Mouse (Mus musculus) myocyte (in vitro differentiated cells): ENCODE measurements at regions not wholly inside any gene's neighbourhood (a gene's known extent, or its start where the extent isn't known, plus 50 kb on each side); places are given as distances from the start of the nearest gene placed in this dataset.

Source experiments
- H3K27me3 ChIP-seq: one replicate; pipeline ENCODE4 v1.6.1; 2011; ENCODE audit not compliant: control insufficient read depth, insufficient read depth, insufficient read length
- H3K36me3 ChIP-seq: one replicate; pipeline ENCODE4 v1.6.1; 2011; ENCODE audit not compliant: control insufficient read depth, insufficient read depth
- H3K4me2 ChIP-seq: one replicate; pipeline ENCODE4 v1.6.1; 2011; ENCODE audit warnings: low read depth, control low read depth
- H3K4me3 ChIP-seq: one replicate; pipeline ENCODE4 v1.5.1; 2011; ENCODE audit warnings: mild to moderate bottlenecking, control low read depth, moderate library complexity
- H3K79me2 ChIP-seq: one replicate; pipeline ENCODE4 v1.6.1; 2011; ENCODE audit not compliant: control insufficient read depth, insufficient read depth
- H3ac ChIP-seq: one replicate; pipeline ENCODE4 v1.6.1; 2011; ENCODE audit not compliant: control insufficient read depth, insufficient read length
- CEBPB ChIP-seq: IDR thresholded peaks from 2 replicates; pipeline ENCODE4 v1.6.1; 2011; ENCODE audit warnings: mild to moderate bottlenecking, moderate library complexity; ENCODE audit not compliant: poor library complexity, insufficient read depth, severe bottlenecking
- E2F4 ChIP-seq: IDR thresholded peaks from one replicate; pipeline ENCODE4 v1.6.1; 2011; ENCODE audit warnings: mild to moderate bottlenecking, control low read depth, moderate library complexity; ENCODE audit not compliant: insufficient read depth
- MAX ChIP-seq: IDR thresholded peaks from one replicate; pipeline ENCODE4 v1.6.1; 2011; ENCODE audit warnings: low read depth, mild to moderate bottlenecking, control low read depth
- MYOD1 ChIP-seq, 3 experiments: IDR thresholded peaks; one replicate each; pipeline ENCODE4 v1.6.1; 2011; ENCODE audit warnings: control low read depth in 2 of 3, low read depth in 2 of 3, mild to moderate bottlenecking in 2 of 3, moderate library complexity in 1 of 3; ENCODE audit not compliant: insufficient read length in 2 of 3, control insufficient read depth in 1 of 3
- MYOG ChIP-seq, 3 experiments: IDR thresholded peaks; one replicate each; pipeline ENCODE4 v1.6.1; 2011; ENCODE audit warnings: control low read depth in 2 of 3, low read depth in 2 of 3, mild to moderate bottlenecking in 2 of 3; ENCODE audit not compliant: insufficient read length in 2 of 3, control insufficient read depth in 1 of 3, insufficient read depth in 1 of 3
- POLR2A ChIP-seq: IDR thresholded peaks from one replicate; pipeline ENCODE4 v1.6.1; 2011; ENCODE audit warnings: low read depth, mild to moderate bottlenecking, control low read depth, moderate library complexity; ENCODE audit not compliant: insufficient read length
- POLR2AphosphoS2 ChIP-seq: IDR thresholded peaks from one replicate; pipeline ENCODE4 v1.6.1; 2011; ENCODE audit warnings: low read depth, control low read depth; ENCODE audit not compliant: insufficient read length
- REST ChIP-seq: IDR thresholded peaks from one replicate; pipeline ENCODE4 v1.6.1; 2011; ENCODE audit warnings: mild to moderate bottlenecking, control low read depth, moderate library complexity; ENCODE audit not compliant: insufficient read depth, insufficient read length
- SRF ChIP-seq: IDR thresholded peaks from one replicate; pipeline ENCODE4 v1.6.1; 2011; ENCODE audit warnings: low read depth; ENCODE audit not compliant: control insufficient read depth, insufficient read length
- TCF12 ChIP-seq: IDR thresholded peaks from one replicate; pipeline ENCODE4 v1.6.1; 2011; ENCODE audit warnings: mild to moderate bottlenecking, control low read depth; ENCODE audit not compliant: poor library complexity, insufficient read depth, severe bottlenecking
- TCF3 ChIP-seq: IDR thresholded peaks from one replicate; pipeline ENCODE4 v1.6.1; 2011; ENCODE audit warnings: low read depth, control low read depth; ENCODE audit not compliant: insufficient read length
- USF1 ChIP-seq: IDR thresholded peaks from one replicate; pipeline ENCODE4 v1.6.1; 2011; ENCODE audit warnings: low read depth, mild to moderate bottlenecking, control low read depth, moderate library complexity

DNA sequence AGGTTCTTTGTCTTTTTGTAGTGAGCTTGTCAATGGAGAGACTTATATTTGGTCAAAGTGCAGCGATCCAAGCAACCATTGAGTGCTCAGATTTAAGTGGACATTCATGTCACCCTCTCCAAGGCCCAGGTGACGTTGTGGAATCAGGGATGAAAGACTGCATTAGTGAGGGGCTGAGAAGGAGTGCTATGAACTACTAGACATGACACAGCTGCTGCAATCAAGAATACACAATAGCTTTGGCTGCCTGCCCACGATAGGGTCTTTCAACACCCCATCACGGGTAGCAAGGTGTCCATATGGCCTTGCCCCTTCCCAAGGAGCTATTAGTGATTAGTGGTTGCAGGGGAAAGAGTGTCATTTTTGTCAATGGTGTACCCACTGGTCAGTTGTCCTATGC, 229.7 kb downstream of the Kcnrg start:
- Histone ChIP-seq H3K27me3 (no peaks in the 10 kb centered on the region), H3K4me2 (no peak overlapping the region), H3K36me3 (no peaks in the 10 kb centered on the region), H3K4me3 (no peak overlapping the region), H3K79me2 (no peaks in the 10 kb centered on the region), H3ac (no peak overlapping the region)
- TF ChIP-seq MYOD1 (IDR thresholded peaks at IDR 0.05; ENCODE audit: control insufficient read depth in 1 of 3, insufficient read length in 2 of 3, low read depth in 2 of 3) (no peak), MYOG (IDR thresholded peaks at IDR 0.05; ENCODE audit: control insufficient read depth in 1 of 3, insufficient read depth in 1 of 3, insufficient read length in 2 of 3, low read depth in 2 of 3) (no peak), CEBPB (no peak), SRF (no peak), TCF3 (no peak), REST (no peak), USF1 (no peak), POLR2A (no peak), TCF12 (no peak), MAX (no peak), E2F4 (no peak), POLR2AphosphoS2 (no peak)

DNA sequence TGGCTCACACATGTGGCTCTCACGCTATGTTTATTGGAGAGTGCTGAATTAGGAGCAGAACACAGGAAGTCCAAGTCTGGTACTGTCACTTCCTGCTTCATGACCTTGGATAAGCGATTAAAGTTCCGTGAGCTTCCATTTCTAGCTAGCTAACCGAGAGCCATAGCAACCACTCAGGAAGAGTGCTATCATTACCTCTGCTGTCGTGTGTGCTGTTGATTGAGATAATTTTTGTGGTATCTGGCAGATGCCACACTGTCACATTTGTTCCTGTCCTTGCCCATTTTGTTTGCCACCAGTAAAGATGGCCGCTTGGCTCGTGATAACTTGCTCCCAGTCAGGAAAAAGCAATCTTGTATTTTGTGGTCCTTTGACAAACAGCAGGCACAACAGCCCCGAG, 230.6 kb downstream of the Kcnrg start:
- Histone ChIP-seq H3K4me2 (no peak overlapping the region), H3K79me2 (no peaks in the 10 kb centered on the region), H3K4me3 (no peak overlapping the region), H3K27me3 (no peaks in the 10 kb centered on the region), H3ac (no peak overlapping the region), H3K36me3 (no peaks in the 10 kb centered on the region)
- TF ChIP-seq CEBPB (no peak), TCF12 (no peak), E2F4 (no peak), REST (no peak), POLR2A (no peak), MAX (no peak), TCF3 (no peak), POLR2AphosphoS2 (no peak), SRF (no peak), MYOD1 (IDR thresholded peaks at IDR 0.05; ENCODE audit: control insufficient read depth in 1 of 3, insufficient read length in 2 of 3, low read depth in 2 of 3) (no peak), USF1 (no peak), MYOG (IDR thresholded peaks at IDR 0.05; ENCODE audit: control insufficient read depth in 1 of 3, insufficient read depth in 1 of 3, insufficient read length in 2 of 3, low read depth in 2 of 3) (no peak)

DNA sequence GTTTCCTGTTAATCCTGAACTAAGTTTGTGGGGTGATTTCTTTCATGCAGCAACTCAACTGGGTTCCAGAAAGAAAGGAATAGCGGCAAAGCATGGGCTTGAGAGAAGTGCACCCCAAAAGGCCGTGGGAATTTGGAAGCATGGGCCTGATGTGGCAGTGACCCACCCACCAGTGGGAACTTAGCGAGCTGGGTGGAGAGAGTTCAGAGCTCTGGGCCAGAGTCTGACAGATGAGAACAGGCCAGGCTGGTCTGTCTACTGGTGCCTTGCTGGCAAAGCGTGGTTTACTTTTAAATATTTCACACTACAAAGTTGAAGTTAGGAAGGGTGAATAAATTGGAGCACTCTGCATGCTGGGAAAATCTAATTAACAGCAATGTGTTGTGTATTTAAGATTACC, 235.2 kb downstream of the Kcnrg start:
- no peak overlapping the region for H3K4me2 ChIP-seq
- no peak overlapping the region for H3K4me3 ChIP-seq
- no peaks in the 10 kb centered on the region for H3K79me2 ChIP-seq
- no peak overlapping the region for H3ac ChIP-seq
- no peaks in the 10 kb centered on the region for H3K36me3 ChIP-seq
- no peaks in the 10 kb centered on the region for H3K27me3 ChIP-seq
- no peak for TF ChIP-seq E2F4
- no peak for TF ChIP-seq TCF12
- TF ChIP-seq POLR2AphosphoS2: no peak

DNA sequence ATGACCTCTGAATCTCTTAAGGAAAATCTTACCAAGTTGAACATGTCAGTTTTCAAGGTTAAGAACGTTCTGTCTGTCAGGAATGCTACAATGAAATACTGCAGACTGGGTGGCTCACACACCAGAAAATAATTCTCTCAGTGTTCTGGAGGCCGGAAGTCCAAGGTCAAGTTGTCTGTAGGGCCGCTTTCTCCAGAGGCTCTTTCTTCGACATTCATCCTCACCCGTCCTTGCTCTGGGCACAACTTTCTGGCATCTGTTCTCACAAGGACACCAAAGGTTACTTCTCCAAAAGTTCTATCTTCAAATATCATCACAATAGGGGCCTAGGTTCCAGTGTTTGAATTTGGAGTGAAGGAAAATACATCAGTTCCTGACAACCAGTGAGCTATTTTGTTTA, 239.2 kb downstream of the Kcnrg start:
- Histone ChIP-seq H3ac (no peak overlapping the region), H3K79me2 (no peaks in the 10 kb centered on the region), H3K4me2 (no peak overlapping the region), H3K27me3 (no peaks in the 10 kb centered on the region), H3K36me3 (no peaks in the 10 kb centered on the region), H3K4me3 (no peak overlapping the region)
- TF ChIP-seq MYOG (IDR thresholded peaks at IDR 0.05; ENCODE audit: control insufficient read depth in 1 of 3, insufficient read depth in 1 of 3, insufficient read length in 2 of 3, low read depth in 2 of 3) (no peak), USF1 (no peak), MYOD1 (IDR thresholded peaks at IDR 0.05; ENCODE audit: control insufficient read depth in 1 of 3, insufficient read length in 2 of 3, low read depth in 2 of 3) (no peak), CEBPB (no peak), E2F4 (no peak), POLR2AphosphoS2 (no peak), TCF12 (no peak), SRF (no peak), POLR2A (no peak), MAX (no peak), TCF3 (no peak), REST (no peak)

DNA sequence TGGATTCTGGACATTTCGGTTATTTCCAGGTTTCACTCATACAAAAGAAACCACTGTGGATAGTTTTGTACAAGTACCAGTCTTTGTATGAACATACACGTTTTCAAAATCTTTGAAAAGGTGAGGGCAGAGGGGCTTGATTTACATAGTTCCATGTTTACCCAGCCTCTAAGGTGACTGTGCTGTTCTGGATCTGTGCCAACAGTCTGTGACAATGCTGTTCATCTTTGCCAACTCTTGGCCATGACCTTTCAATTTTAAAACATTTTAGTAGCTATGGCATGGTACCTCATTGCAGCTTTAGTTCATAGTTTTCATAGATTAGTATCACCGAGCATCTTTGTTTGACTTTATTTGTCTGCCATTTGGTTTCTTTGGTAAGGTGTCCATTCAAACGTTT, 243.0 kb downstream of the Kcnrg start:
- no peak for TF ChIP-seq TCF3
- no peak for TF ChIP-seq REST
- TF ChIP-seq MYOG (IDR thresholded peaks at IDR 0.05; ENCODE audit: control insufficient read depth in 1 of 3, insufficient read depth in 1 of 3, insufficient read length in 2 of 3, low read depth in 2 of 3): no peak
- H3K4me2 ChIP-seq: no peak overlapping the region
- no peaks in the 10 kb centered on the region for H3K27me3 ChIP-seq
- H3K79me2 ChIP-seq: no peaks in the 10 kb centered on the region
- H3ac ChIP-seq: no peak overlapping the region
- H3K36me3 ChIP-seq: no peaks in the 10 kb centered on the region
- H3K4me3 ChIP-seq: no peak overlapping the region
